Mouse (Mus musculus): Measurements from ENCODE around the gene Gjb3.

- TF ChIP-seq POLR2A (IDR thresholded peaks at IDR 0.05; ENCODE audit: extremely low read depth, insufficient read depth, low read length) (no peak), CTCF (IDR thresholded peaks at IDR 0.05; ENCODE audit: low read depth, low read length) (no peak)
These were observed 30.1 kb downstream of the Gjb3 start for GRCm38 (mm10) chr4:127300503-127300902.
